Mouse (Mus musculus) E14TG2a.4 (cell line): Measurements from ENCODE around the gene Nsun4.

ENCODE experiments used
- H3K27me3 ChIP-seq: 2 replicates; pipeline ENCODE4 v1.6.1; 2014; ENCODE audit warnings: low read length, control low read depth; ENCODE audit not compliant: insufficient read depth
- H3K36me3 ChIP-seq: 2 replicates; pipeline ENCODE4 v1.6.1; 2014; ENCODE audit warnings: low read length, control low read depth; ENCODE audit not compliant: insufficient read depth
- H3K4me1 ChIP-seq: replicated peaks from 2 replicates; pipeline ENCODE4 v1.6.1; 2014; ENCODE audit warnings: low read depth, low read length, control low read depth
- H3K4me3 ChIP-seq: replicated peaks from 2 replicates; pipeline ENCODE4 v1.5.1; 2014; ENCODE audit warnings: mild to moderate bottlenecking, low read length
- H3K9me3 ChIP-seq: 2 replicates; pipeline ENCODE4 v1.6.1; 2014; ENCODE audit warnings: low read length, control low read depth
- CTCF ChIP-seq: conservative IDR thresholded peaks from 2 replicates; pipeline ENCODE4 v1.5.1; 2014; ENCODE audit warnings: low read length
- NANOG ChIP-seq: IDR thresholded peaks from 2 replicates; pipeline ENCODE4 v1.6.1; 2014; ENCODE audit warnings: borderline replicate concordance, low read length, mixed read lengths
- POU5F1 ChIP-seq: IDR thresholded peaks from 2 replicates; pipeline ENCODE4 v1.6.1; 2014; ENCODE audit warnings: low read length, borderline replicate concordance

Nsun4 gene

GRCm38 (mm10) chr4:116074861-116075620 is 21.4 kb upstream of the Nsun4 start, which contains the start of the genes Uqcrh and Lrrc41:
Uqcrh (minus strand) TSS chr4:116075071.
Lrrc41 (plus strand) TSS chr4:116075269.
- peaks cover 17% of the 10 kb centered on the region for H3K36me3 ChIP-seq
- peaks cover 54% of the 10 kb centered on the region for H3K4me1 ChIP-seq
- TF ChIP-seq CTCF (no peak), POU5F1 (no peak), NANOG (no peak)
- peak within 1 kb of the TSS; percentile 94 for H3K4me3 ChIP-seq
- peaks cover 18% of the 10 kb centered on the region for H3K27me3 ChIP-seq
- H3K9me3 ChIP-seq = no peaks in the 10 kb centered on the region

GRCm38 (mm10) chr4:116074145-116074675 is 20.5 kb upstream of the Nsun4 start:
- peaks cover 56% of the 10 kb centered on the region for H3K4me1 ChIP-seq
- H3K27me3 ChIP-seq = peaks cover 18% of the 10 kb centered on the region
- peaks cover 19% of the 10 kb centered on the region for H3K36me3 ChIP-seq
- no peak for TF ChIP-seq POU5F1
- no peak for TF ChIP-seq CTCF
- TF ChIP-seq NANOG = no peak
- H3K9me3 ChIP-seq = no peaks in the 10 kb centered on the region
- peak overlapping the region; percentile 94 for H3K4me3 ChIP-seq

DNA sequence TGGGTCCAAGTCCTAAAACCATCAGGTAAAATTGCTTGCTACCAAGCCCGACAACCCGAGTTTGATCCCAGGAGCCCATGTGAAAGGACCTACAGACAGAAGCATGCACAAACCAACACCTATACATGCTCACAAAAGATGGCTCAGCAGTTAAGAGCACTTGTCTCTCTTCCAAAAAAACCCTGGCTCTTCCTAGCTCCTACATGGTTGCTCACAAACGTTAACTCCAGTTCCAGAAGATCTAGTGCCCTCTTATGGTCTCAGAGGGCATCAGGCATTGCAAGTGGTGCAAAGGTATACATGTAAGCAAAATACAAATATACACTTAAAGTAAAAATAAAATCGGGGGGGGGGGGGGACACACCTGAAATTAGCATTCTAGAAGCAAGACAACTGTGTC is 19.5 kb upstream of the Nsun4 start:
- Histone ChIP-seq H3K36me3 (peaks cover 30% of the 10 kb centered on the region), H3K27me3 (peaks cover 18% of the 10 kb centered on the region), H3K9me3 (no peaks in the 10 kb centered on the region), H3K4me3 (0 out of 2 replicates have a peak overlapping the region, but pooled peaks have one; percentile 94), H3K4me1 (peaks cover 56% of the 10 kb centered on the region)
- TF ChIP-seq NANOG (no peak), CTCF (no peak), POU5F1 (no peak)

GRCm38 (mm10) chr4:116070116-116070515 is 16.4 kb upstream of the Nsun4 start:
- no peak for TF ChIP-seq NANOG
- TF ChIP-seq CTCF = no peak
- no peak for TF ChIP-seq POU5F1
- no peaks in the 10 kb centered on the region for H3K27me3 ChIP-seq
- H3K4me3 ChIP-seq = no peak overlapping the region
- H3K9me3 ChIP-seq = no peaks in the 10 kb centered on the region
- peaks cover 41% of the 10 kb centered on the region for H3K4me1 ChIP-seq
- peaks cover 59% of the 10 kb centered on the region for H3K36me3 ChIP-seq

GRCm38 (mm10) chr4:116063855-116064254 is 10.2 kb upstream of the Nsun4 start:
- Histone ChIP-seq H3K36me3 (peaks cover 40% of the 10 kb centered on the region), H3K4me1 (peaks cover 2% of the 10 kb centered on the region; the same call in 1 of the 2 replicates), H3K4me3 (no peak overlapping the region), H3K9me3 (no peaks in the 10 kb centered on the region), H3K27me3 (no peaks in the 10 kb centered on the region)
- no peak for TF ChIP-seq CTCF
- TF ChIP-seq NANOG = no peak
- TF ChIP-seq POU5F1 = no peak

- no peak for TF ChIP-seq CTCF
- no peak for TF ChIP-seq NANOG
- Histone ChIP-seq H3K36me3 (no peaks in the 10 kb centered on the region), H3K27me3 (no peaks in the 10 kb centered on the region), H3K4me1 (peaks cover 7% of the 10 kb centered on the region), H3K9me3 (no peaks in the 10 kb centered on the region), H3K4me3 (peak overlapping the region; percentile 64)
These were observed 5.5 kb upstream of the Nsun4 start for GRCm38 (mm10) chr4:116059012-116059726.

DNA sequence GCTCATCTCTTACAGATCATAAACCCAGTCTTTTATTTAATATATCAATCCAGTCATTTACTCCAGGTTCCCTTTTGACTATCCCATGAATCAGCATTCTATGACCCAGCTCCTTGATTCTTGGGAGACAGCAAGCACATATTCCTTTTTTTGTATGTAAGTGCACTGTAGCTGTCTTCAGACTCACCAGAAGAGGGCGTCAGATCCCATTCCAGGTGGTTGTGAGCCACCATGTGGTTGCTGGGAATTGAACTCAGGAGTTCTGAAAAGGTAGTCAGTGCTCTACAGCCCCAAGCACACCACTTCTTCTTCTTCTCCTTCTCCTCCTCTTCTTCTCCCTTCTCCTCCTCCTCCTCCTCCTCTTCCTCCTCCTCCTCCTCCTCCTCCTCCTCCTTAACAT is 3.9 kb upstream of the Nsun4 start:
- Histone ChIP-seq H3K4me3 (no peak overlapping the region), H3K27me3 (no peaks in the 10 kb centered on the region), H3K36me3 (no peaks in the 10 kb centered on the region), H3K9me3 (no peaks in the 10 kb centered on the region), H3K4me1 (peaks cover 17% of the 10 kb centered on the region)
- no peak for TF ChIP-seq POU5F1
- TF ChIP-seq CTCF = peak; percentile 55
- no peak for TF ChIP-seq NANOG

DNA sequence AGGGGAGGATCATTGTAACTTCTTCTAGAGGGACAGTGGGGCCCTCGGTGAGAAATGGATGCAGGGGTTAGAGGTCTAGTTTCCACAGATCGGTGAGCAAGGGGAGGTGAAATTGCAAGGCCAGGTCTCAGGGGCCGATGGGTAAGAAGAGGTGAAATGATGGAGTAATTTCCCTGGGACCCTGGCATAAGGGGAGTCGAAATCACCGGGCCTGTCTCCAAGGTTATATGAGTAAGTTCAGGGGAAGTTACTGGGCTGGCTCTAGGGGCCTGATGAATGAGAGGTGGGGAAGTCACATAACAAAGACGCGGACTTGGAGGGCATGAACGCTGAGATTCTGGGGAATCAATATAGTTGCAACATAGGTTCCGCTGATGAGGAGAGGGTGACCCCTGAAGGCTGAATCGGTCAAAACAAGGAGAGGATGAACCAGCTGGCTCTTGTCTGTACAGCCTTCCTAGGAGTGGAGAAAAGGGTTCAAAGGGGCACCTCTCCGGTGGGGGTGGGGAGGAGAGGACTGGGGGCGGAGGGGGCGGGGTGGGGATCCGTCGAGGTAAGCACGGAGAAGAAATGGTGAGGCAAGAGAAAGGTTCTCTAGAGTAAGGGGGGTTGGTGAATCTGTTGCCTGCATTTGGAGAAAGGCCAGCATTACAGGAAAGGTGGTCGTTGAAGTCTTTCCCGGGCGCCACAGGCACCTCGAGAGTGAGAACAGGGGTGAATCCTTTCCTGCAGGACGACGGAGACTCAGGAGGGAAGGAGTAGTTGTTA is 966 bp downstream of the Nsun4 start:
- TF ChIP-seq POU5F1 = no peak
- no peak for TF ChIP-seq NANOG
- TF ChIP-seq CTCF = 0 out of 2 replicates have a peak, but pooled peaks have one; percentile 3
- Histone ChIP-seq H3K4me3 (peak overlapping the region; percentile 84), H3K27me3 (no peaks in the 10 kb centered on the region), H3K9me3 (no peaks in the 10 kb centered on the region), H3K36me3 (peaks cover 39% of the 10 kb centered on the region), H3K4me1 (peaks cover 29% of the 10 kb centered on the region)
